Comparison of ENCODE assay signal across 21 mouse cellular contexts in genomic region chr4:103857173-103857572, GRCm38 (mm10).
DNase-seq lines count a peak whose midpoint lies in the region; ATAC-seq and TF ChIP-seq lines count a peak whose summit lies in the region.
"Had no signal": no experiment of that assay in that cellular context is flagged by ENCODE, and none has a peak within 500 bp of the region (broad histone marks: within the 10 kb centered on the region; RNA-seq: fewer than 3 reads in every experiment).

No protein-coding gene starts in this region.

- no peak for TF ChIP-seq EP300 in liver, postnatal 0 days (IDR thresholded peaks at IDR 0.05; ENCODE audit: low read depth)

- H3K27ac ChIP-seq in kidney, postnatal 0 days = no peak overlapping the region
- no peak overlapping the region for H3K27ac ChIP-seq in kidney, adult 2 months (ENCODE audit: insufficient read depth, low read depth, low read length)
- H3K27ac ChIP-seq in liver, postnatal 0 days (ENCODE audit: low read depth) = no peak overlapping the region
- no peak overlapping the region for H3K27ac ChIP-seq in liver, embryonic 12.5 days
- H3K27ac ChIP-seq: hindbrain, embryonic 14.5 days; neural tube, embryonic 12.5 days; stomach, embryonic 15.5 days had no signal

- H3K27me3 ChIP-seq in kidney, postnatal 0 days (ENCODE audit: insufficient read depth, low read length) = no peaks in the 10 kb centered on the region
- H3K27me3 ChIP-seq in kidney, adult 2 months (replicated peaks; ENCODE audit: control insufficient read depth, insufficient read depth, low read length) = no peaks in the 10 kb centered on the region
- H3K27me3 ChIP-seq in liver, postnatal 0 days (ENCODE audit: insufficient read depth, low read length) = no peaks in the 10 kb centered on the region
- no peaks in the 10 kb centered on the region for H3K27me3 ChIP-seq in liver, embryonic 12.5 days (replicated peaks)
- H3K27me3 ChIP-seq: neural tube, embryonic 12.5 days; stomach, embryonic 15.5 days had no signal

- no peak overlapping the region for H3K4me3 ChIP-seq in kidney, postnatal 0 days (replicated peaks; ENCODE audit: low read depth, low read length)
- H3K4me3 ChIP-seq in kidney, adult 2 months (ENCODE audit: insufficient read depth, low read depth, low read length) = no peak overlapping the region
- H3K4me3 ChIP-seq in liver, postnatal 0 days (ENCODE audit: low read depth, low read length) = no peak overlapping the region
- no peak overlapping the region for H3K4me3 ChIP-seq in liver, embryonic 12.5 days
- H3K4me3 ChIP-seq: neural tube, embryonic 12.5 days; stomach, embryonic 15.5 days had no signal

- no peaks in the 10 kb centered on the region for H3K9me3 ChIP-seq in kidney, postnatal 0 days (replicated peaks; ENCODE audit: low read length)
- H3K9me3 ChIP-seq in liver, postnatal 0 days (ENCODE audit: low read length) = no peaks in the 10 kb centered on the region
- no peaks in the 10 kb centered on the region for H3K9me3 ChIP-seq in liver, embryonic 12.5 days (replicated peaks)
- H3K9me3 ChIP-seq: neural tube, embryonic 12.5 days; stomach, embryonic 15.5 days had no signal

- no peaks in the 10 kb centered on the region for H3K36me3 ChIP-seq in kidney, postnatal 0 days (ENCODE audit: insufficient read depth, low read length)
- H3K36me3 ChIP-seq in kidney, adult 2 months (ENCODE audit: control insufficient read depth, insufficient read depth, low read length) = no peaks in the 10 kb centered on the region
- H3K36me3 ChIP-seq in liver, postnatal 0 days (replicated peaks; ENCODE audit: insufficient read depth, low read length) = no peaks in the 10 kb centered on the region
- H3K36me3 ChIP-seq in liver, embryonic 12.5 days = no peaks in the 10 kb centered on the region
- H3K36me3 ChIP-seq: neural tube, embryonic 12.5 days; stomach, embryonic 15.5 days had no signal

- TF ChIP-seq POLR2A in kidney, adult 2 months (IDR thresholded peaks at IDR 0.05; ENCODE audit: low read depth, low read length) = no peak
- TF ChIP-seq POLR2A in brain, embryonic 14.5 days (IDR thresholded peaks at IDR 0.05; ENCODE audit: borderline replicate concordance, extremely low read depth, insufficient read depth, insufficient read length, poor library complexity, severe bottlenecking) = no peak

- ATAC-seq in kidney, postnatal 0 days (replicated peaks; ENCODE audit: low FRiP score, low read depth) = no peak
- ATAC-seq in liver, postnatal 0 days = no peak
- no peak for ATAC-seq in liver, embryonic 12.5 days
- ATAC-seq in megakaryocyte, adult 5-6 weeks (ENCODE audit: poor library complexity, severe bottlenecking) = no peak
- ATAC-seq: activated CD4-positive, CD25-positive, alpha-beta regulatory T cell, adult 4 months had no signal

- DNase-seq in embryo, embryonic 11 days = peak; percentile 7
- no peak for DNase-seq in embryo, embryonic 10.5 days (ENCODE audit: low spot score)
- DNase-seq in kidney, postnatal 0 days (ENCODE audit: low spot score) = peak; percentile 9
- no peak for DNase-seq in kidney, adult 2 months
- DNase-seq in liver, postnatal 0 days = no peak
- no peak for DNase-seq in brain, embryonic 14.5 days (ENCODE audit: low read depth)
- DNase-seq: adrenal gland, postnatal 25 days; B cell, adult 2 months; cerebellum, postnatal 36 days; gastrocnemius, postnatal 36 days; heart, postnatal 14 days; kidney, adult 8-10 months; right cerebral cortex, postnatal 14 days; thymus, postnatal 14 days had no signal

- H3K4me2 ChIP-seq in kidney, postnatal 0 days (ENCODE audit: low read length) = no peak overlapping the region
- no peak overlapping the region for H3K4me2 ChIP-seq in liver, postnatal 0 days (ENCODE audit: low read depth, low read length)
- H3K4me2 ChIP-seq in liver, embryonic 12.5 days = no peak overlapping the region
- H3K4me2 ChIP-seq: heart, embryonic 11.5 days; hindbrain, embryonic 14.5 days; neural tube, embryonic 12.5 days; stomach, embryonic 15.5 days had no signal

- peak; percentile 57 for TF ChIP-seq CTCF in kidney, postnatal 0 days (IDR thresholded peaks at IDR 0.05; ENCODE audit: low read depth)
- no peak for TF ChIP-seq CTCF in kidney, adult 2 months (conservative IDR thresholded peaks at IDR 0.05; ENCODE audit: insufficient read depth, insufficient read length, low read depth, low read length)
- peak; percentile 17; the same call in 1 of the 2 replicates for TF ChIP-seq CTCF in liver, postnatal 0 days (IDR thresholded peaks at IDR 0.05; ENCODE audit: low read depth)
- TF ChIP-seq CTCF in brain, embryonic 14.5 days (IDR thresholded peaks at IDR 0.05; ENCODE audit: borderline replicate concordance, extremely low read depth, insufficient read depth, insufficient read length) = peak; percentile 50; the same call in 1 of the 2 replicates

- no peak overlapping the region for H3K9ac ChIP-seq in kidney, postnatal 0 days (ENCODE audit: low read depth, low read length)
- no peak overlapping the region for H3K9ac ChIP-seq in liver, postnatal 0 days (replicated peaks)
- no peak overlapping the region for H3K9ac ChIP-seq in liver, embryonic 12.5 days
- H3K9ac ChIP-seq: hindbrain, embryonic 14.5 days; neural tube, embryonic 12.5 days; stomach, embryonic 15.5 days had no signal

- H3K4me1 ChIP-seq in kidney, postnatal 0 days (replicated peaks; ENCODE audit: insufficient read depth, low read length) = no peaks in the 10 kb centered on the region
- H3K4me1 ChIP-seq in kidney, adult 2 months (ENCODE audit: control insufficient read depth, insufficient read depth, low read length) = no peaks in the 10 kb centered on the region
- no peaks in the 10 kb centered on the region for H3K4me1 ChIP-seq in liver, postnatal 0 days (ENCODE audit: insufficient read depth)
- no peaks in the 10 kb centered on the region for H3K4me1 ChIP-seq in liver, embryonic 12.5 days
- H3K4me1 ChIP-seq: neural tube, embryonic 12.5 days; stomach, embryonic 15.5 days had no signal

- 5% methylated on average over 1 of the region's 1 CpGs for WGBS in kidney, postnatal 0 days
- 23% methylated on average over 1 of the region's 1 CpGs for WGBS in kidney, adult 2 months
- 12% methylated on average over 1 of the region's 1 CpGs for WGBS in liver, postnatal 0 days (ENCODE audit: insufficient replicate concordance)
- 18% methylated on average over 1 of the region's 1 CpGs for WGBS in liver, embryonic 12.5 days (ENCODE audit: insufficient replicate concordance)

Comparison
In these comparisons a context has a peak if more than half of its experiments do, and no peak if none do; other contexts are left out.
1. DNase-seq: peak in embryo, embryonic 11 days (single experiment) and kidney, postnatal 0 days (single experiment); none in embryo, embryonic 10.5 days (single experiment), kidney, adult 2 months (single experiment), liver, postnatal 0 days (single experiment) and brain, embryonic 14.5 days (single experiment).